Mouse (Mus musculus): ENCODE measurements at regions not wholly inside any gene's neighbourhood (a gene's known extent, or its start where the extent isn't known, plus 50 kb on each side); places are given as distances from the start of the nearest gene placed in this dataset.

DNA sequence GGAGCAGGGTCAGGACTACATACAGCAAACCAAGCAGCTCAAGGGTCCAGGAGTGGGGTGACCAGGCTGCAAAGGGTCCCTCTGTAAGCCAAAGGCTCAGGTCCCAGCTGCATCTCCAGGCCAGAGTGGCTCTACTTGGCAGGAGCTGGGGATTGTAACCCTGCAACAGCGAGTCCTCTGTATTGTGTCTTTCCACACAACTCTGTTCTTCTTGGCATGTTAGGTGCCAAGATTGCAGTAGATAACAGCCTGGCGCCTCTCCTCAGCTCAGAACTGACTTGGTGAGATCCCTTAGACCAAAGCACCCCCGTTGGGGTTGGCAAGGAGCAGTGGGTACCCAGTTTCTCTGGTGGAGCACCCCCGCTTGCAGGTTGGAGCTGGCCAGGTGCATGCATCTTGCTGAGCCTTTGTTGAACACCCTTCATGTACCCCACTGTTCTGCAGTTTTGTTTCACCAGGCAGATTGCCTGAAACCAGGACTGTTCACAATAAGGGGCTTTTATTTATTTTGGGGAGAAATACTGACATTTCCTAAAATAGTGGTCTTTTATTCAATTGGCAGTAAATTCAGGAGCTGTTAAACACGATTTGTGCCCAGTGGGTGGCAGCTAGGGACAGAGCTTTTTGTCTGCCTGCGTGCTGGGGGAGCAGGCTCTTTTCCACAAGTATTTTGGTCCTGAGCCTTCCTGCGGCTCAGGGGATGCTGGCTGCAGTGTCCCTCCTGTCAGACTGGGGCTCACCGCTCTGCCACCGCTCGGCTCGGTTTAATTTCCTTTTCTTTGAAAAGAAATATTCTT is 385.3 kb upstream of the Kcnab2 start:
- DNase-seq (ENCODE audit: low spot score in 2 of 2), result no peak

- DNase-seq (ENCODE audit: low spot score in 2 of 2), result no peak
Observed at GRCm38 (mm10) chr4:152859161-152859560, 381.5 kb upstream of the Kcnab2 start.

DNA sequence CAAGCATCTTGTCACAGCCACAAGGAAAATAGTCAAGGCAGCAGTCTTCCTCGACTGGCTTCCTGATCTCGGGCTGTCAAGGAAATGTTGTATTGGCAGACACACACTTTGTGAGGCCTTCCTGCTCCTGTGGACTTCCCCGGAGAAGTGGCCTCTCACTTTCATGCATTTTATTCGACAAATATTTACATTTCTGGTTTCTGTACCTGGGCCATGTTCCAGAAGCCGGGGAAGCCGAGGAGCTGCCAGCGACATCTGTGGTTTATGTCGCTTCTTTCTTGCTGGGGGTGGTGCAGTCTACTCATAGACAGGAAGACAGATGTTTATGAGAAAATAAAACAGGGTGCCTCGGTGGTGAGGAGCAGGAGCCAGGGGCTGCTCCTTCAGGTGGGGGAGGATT is 372.5 kb upstream of the Kcnab2 start:
- no peak for DNase-seq (ENCODE audit: low spot score in 2 of 2)

DNA sequence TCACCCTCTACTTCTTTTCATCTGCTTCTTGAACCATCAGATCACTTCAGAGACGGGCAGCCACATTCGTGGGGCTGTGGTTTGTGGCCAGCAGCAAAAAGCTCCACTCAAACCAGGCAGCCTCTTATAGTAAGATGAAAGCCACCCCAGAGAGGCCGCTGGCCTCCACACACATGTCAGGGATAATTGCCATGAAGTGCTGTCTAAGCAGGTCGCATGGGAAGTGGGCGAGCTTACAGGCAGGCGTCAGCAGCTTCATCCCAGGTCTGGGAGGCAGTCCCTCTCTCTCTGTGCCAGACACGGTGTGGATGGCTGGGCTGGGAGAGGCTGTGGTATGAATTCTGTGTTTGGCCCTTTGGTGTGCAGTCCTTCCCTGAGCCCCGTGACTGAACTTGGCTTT is 358.4 kb upstream of the Kcnab2 start:
- no peak for DNase-seq (ENCODE audit: low spot score in 2 of 2)

- no peak for DNase-seq (ENCODE audit: low spot score in 2 of 2)
Observed at GRCm38 (mm10) chr4:152834421-152835110, 356.9 kb upstream of the Kcnab2 start.

DNA sequence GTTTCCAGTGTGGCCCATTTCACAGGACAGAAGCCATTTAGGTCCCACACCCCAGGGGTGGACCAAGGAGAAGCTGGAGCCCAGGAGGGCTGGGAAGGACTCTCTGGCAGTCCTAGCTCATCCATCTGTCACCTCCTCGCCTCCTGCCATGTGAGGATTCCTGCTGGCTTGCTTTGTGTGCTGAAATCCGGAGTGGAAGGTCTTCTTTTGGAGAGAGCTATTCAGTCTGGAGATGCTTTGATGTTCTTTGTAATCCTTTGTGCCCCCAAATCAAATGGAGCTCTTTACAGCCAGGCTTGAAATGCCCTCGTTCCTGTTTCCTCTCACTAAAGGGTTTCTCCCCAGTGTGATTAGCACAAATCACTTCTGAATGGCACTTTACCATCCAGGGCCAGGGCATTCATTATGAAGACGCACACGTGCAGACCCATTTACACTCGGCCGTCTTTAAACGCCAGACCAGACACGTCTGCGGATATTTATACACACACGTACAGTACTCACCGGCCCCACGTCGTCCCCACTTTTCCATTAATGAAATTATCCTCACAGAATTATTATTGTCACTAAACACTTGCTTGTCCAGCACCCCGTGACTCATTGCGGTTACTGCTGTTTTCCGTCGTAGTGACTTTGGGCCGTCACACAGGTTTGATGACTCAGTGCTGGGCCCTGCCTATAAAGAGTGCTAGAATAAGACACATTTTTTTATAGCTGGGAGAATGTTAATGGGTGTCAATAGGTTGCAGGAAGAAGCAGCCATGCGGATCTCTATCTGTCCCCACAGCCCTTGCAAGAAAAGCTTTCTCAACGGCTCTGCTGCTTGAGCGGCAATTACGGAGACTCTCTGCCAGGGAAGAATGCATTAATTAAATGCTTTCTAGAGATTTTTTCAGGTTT is 356.0 kb upstream of the Kcnab2 start:
- no peak for DNase-seq (ENCODE audit: low spot score in 2 of 2)

DNA sequence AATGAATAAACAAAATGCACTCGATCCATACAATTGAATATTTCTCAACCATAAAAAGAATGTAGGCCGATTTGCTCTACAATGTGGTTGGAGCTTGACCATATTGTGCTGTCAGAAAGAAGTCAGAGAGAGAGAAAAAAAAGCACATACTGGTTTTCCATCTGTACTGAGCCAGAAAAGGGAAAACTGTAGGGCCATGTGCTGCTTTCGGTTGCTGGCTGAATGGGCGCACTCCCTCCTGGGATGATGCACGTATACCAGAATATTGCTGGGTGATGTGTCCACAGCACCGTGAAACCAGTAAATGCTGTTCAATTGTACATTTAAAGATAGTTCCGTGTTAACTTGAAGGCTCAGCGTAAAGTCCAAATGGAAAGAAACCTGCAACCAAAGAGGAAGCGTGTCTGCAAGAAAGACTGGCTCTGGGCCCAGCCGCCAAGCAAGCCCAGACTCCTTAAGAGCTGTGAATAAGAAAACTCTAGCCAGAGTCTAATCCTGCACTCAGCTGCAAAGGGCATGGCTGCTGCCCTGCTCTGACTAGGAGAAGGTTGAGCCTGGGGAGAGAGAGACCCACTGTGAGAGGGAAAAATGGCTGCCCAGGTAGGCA is 355.2 kb upstream of the Kcnab2 start:
- DNase-seq (ENCODE audit: low spot score in 2 of 2), result peak in 1 of 2 experiments; percentile 16

GRCm38 (mm10) chr4:152825185-152825584 is 347.5 kb upstream of the Kcnab2 start:
- no peak for DNase-seq (ENCODE audit: low spot score in 2 of 2)

GRCm38 (mm10) chr4:152816139-152816757 is 338.6 kb upstream of the Kcnab2 start:
- no peak for DNase-seq (ENCODE audit: low spot score in 2 of 2)

DNA sequence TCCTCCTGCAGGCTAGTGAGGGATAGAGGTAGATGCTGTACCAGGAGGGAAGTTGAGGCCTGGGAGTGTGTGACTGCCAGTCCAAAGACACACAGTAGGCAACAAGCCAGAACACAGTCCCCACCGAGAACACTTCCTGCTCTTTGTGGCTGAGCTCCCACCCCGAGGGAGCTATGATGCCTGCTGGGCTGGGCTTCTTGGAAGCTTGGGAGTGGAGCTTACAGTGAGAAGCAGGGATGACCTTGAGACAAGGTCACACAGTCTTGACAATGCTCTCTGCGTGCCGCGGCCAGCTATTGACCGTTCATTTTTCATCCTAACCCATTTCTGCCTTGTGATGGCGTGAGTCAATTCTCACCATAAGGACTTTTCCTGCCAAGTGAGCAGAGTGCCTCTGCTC is 328.9 kb upstream of the Kcnab2 start:
- no peak for DNase-seq (ENCODE audit: low spot score in 2 of 2)

DNA sequence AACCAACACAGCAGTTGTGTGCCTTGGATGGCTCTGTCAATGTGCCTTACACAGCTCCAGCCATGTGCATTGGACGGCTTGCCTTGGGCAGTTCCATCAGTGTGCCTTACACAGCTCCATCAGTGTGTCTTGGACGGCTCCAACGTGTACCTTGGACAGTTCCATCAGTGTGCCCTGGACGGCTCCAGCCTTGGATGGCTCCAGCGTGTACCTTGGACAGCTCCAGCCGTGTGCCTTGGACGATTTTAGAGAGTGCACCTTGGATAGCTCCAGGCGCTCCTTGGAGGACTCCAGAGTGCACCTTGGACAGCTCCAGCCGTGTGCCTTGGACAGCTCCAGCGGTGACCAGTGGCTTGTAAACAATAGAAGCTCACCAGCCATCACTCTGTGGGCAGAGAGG is 321.7 kb upstream of the Kcnab2 start:
- peak; percentile 23 to 56 for DNase-seq (ENCODE audit: low spot score in 2 of 2)

DNA sequence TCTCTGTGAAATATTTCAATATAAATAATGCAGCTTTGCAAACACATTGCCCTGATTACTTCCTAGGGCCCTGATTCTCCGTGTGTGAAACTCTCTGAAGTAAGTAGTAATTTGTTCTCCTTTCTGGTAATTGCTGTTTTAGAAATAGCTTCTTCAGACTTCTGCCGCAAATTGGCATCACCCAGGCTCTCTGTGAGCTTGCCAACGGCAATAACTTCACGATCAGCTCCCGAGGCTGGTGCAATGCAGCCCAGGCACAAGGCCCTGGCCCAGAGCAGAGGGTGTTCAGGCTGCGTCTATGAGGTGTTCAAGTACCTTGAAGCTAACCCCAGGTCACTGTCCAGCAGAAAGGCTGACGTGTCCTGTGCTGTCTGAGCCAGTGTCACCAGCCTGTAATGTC is 310.8 kb upstream of the Kcnab2 start:
- no peak for DNase-seq (ENCODE audit: low spot score in 2 of 2)

DNA sequence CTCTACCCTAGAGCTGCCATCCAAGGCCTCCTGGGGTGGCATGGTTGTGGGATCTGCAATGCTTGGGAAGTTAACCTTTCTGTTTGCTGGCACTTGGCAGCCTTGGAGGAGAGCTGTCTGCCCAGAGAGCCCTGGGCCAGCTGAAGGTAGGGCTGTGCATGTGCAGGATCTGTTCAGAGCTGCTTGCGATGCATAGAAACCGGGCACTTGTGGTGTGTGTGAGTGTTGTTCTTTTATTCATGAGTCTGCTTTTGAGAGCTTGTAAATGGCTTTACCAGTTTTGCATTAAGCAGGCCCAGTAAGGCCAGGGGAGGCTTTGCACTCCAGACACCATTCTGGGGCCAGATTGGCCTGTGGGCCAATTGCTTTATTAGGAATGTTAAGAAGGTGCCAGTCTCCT is 307.3 kb upstream of the Kcnab2 start:
- DNase-seq (ENCODE audit: low spot score in 2 of 2), result no peak

GRCm38 (mm10) chr4:152779526-152779925 is 301.9 kb upstream of the Kcnab2 start:
- DNase-seq (ENCODE audit: low spot score in 2 of 2), result no peak

- DNase-seq (ENCODE audit: low spot score in 2 of 2), result no peak
Observed at GRCm38 (mm10) chr4:152775801-152776200, 298.1 kb upstream of the Kcnab2 start.

GRCm38 (mm10) chr4:152771386-152771785 is 293.7 kb upstream of the Kcnab2 start:
- no peak for DNase-seq (ENCODE audit: low spot score in 2 of 2)

DNA sequence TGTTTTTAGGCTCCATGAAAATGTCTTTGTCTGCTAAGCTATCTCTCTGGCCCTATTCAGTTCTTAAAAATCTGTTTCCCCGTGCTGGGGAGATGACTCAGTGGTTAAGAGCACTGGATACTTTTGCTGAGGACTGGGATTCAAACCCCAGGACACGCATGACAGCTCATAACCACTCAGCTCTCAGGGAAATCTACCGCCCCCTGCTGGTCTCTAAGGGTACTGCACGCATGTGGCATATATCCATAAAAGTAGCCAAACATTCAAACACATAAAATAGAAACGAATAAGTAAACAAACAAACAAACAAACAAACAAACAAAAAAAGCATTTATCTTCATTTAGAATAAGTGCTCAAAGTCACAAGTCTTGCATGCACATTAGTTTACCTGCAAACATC is 289.7 kb upstream of the Kcnab2 start:
- DNase-seq (ENCODE audit: low spot score in 2 of 2), result no peak

DNA sequence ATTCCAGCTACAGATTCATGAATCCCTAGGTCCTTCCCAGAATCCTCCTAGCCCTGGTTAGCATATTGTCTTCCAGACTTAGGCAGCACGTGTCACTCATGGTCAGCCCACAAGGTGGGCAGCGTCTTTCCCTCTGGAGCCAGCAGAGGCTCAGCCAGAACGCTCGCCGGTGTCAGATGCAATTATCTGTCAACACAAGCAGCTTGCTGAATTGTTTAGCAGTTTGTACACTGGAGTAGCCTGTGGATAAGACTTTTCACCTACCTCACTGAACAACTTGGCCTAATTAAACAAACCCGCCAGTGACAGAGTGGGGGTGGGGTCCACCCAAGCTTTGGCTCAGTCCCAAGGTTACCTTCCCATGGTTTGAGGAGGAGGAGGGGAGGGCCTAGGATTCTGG is 285.4 kb upstream of the Kcnab2 start:
- no peak for DNase-seq (ENCODE audit: low spot score in 2 of 2)

GRCm38 (mm10) chr4:152762576-152762975 is 284.9 kb upstream of the Kcnab2 start:
- no peak for DNase-seq (ENCODE audit: low spot score in 2 of 2)

DNA sequence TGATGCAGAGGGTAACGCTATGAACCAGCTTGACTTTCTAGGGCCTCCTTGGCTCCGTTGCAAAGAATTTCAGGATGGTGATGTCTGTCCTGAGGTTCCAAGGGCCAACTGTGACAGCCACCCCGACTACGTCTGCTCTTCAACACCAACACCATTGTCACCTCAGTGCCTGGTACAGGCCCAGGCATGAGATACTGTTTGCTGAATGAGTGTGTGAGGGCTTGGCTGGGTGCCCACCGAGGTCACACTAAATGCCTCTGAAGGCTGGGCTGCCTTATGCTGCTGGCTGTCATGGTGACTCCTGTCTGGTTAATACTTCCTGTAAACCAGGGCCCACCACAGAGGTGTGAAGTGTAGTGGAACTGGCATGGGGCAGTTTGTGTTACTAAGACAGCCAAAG is 279.5 kb upstream of the Kcnab2 start:
- DNase-seq (ENCODE audit: low spot score in 2 of 2), result no peak

- DNase-seq (ENCODE audit: low spot score in 2 of 2), result peak in 1 of 2 experiments; percentile 27
Observed at GRCm38 (mm10) chr4:152756535-152756934, 278.9 kb upstream of the Kcnab2 start.
